Mouse (Mus musculus) midbrain, embryonic 15.5 days (tissue): Measurements from ENCODE around the gene St6gal1. TPM values are rescaled to one million over a fixed set of nuclear protein-coding genes. Genes with fewer than 3 reads are reported as not detected.
"Not testable (repeated sequence)": the region's sequence is repeated elsewhere in the genome, so short reads cannot be mapped to it uniquely, and the experiment has no call there.

Experiments used
- ATAC-seq: fragments of 200-750 bp; cut with Nextera tagmentation; replicated peaks from 2 replicates; pipeline ENCODE4 v1.8.0; 2017; ENCODE audit warnings: moderate TSS enrichment
- H3K27ac ChIP-seq: fragments of 300-500 bp; sonication (generic); 2 replicates; pipeline ENCODE4 v1.5.1; 2015; ENCODE audit warnings: mild to moderate bottlenecking, inconsistent platforms
- H3K27me3 ChIP-seq: fragments of 300-500 bp; sonication (generic); replicated peaks from 2 replicates; pipeline ENCODE4 v1.6.1; 2015; ENCODE audit warnings: inconsistent platforms
- H3K36me3 ChIP-seq: fragments of 300-500 bp; sonication (generic); replicated peaks from 2 replicates; pipeline ENCODE4 v1.6.1; 2015; ENCODE audit warnings: inconsistent platforms
- H3K4me1 ChIP-seq: fragments of 300-500 bp; sonication (generic); 2 replicates; pipeline ENCODE4 v1.6.1; 2015; ENCODE audit warnings: inconsistent platforms
- H3K4me2 ChIP-seq: fragments of 300-500 bp; sonication (generic); 2 replicates; pipeline ENCODE4 v1.6.1; 2015; ENCODE audit warnings: inconsistent platforms, mild to moderate bottlenecking, moderate library complexity
- H3K4me3 ChIP-seq: fragments of 300-500 bp; sonication (generic); 2 replicates; pipeline ENCODE4 v1.5.1; 2015; ENCODE audit warnings: mild to moderate bottlenecking, inconsistent platforms
- H3K9ac ChIP-seq: fragments of 300-500 bp; sonication (generic); 2 replicates; pipeline ENCODE4 v1.6.1; 2015; ENCODE audit warnings: mild to moderate bottlenecking, inconsistent platforms
- H3K9me3 ChIP-seq: fragments of 300-500 bp; sonication (generic); 2 replicates; pipeline ENCODE4 v1.6.1; 2016; ENCODE audit warnings: inconsistent platforms
- WGBS: fragments of 180-500 bp; shearing (Covaris S2); methylation state at CpG from one replicate; pipeline ENCODE4 v1.1.7; 2015; ENCODE audit warnings: mixed read lengths; 5-methylcytosine and 5-hydroxymethylcytosine counted together
- polyA plus RNA-seq: library from polyadenylated mRNA; unstranded; fragments of >200 nt; fragmentation: Nextera tagmentation; extraction: Ambion mirVana; gene quantifications from 2 replicates; pipeline ENCODE4 v1.2.1, GENCODE M21; 2015

Gene St6gal1
- polyA plus RNA-seq: 27.9 and 29.4 TPM in 2 replicates

GRCm38 (mm10) chr16:23224671-23225068, at the start of gene St6gal1:
Gene St6gal1, plus strand, starts transcription at chr16:23224740.
- Histone ChIP-seq H3K27ac (peak within 1 kb of the TSS; percentile 92), H3K27me3 (no peaks in the 10 kb centered on the region), H3K9me3 (no peaks in the 10 kb centered on the region), H3K4me3 (peak within 1 kb of the TSS; percentile 91), H3K4me1 (peaks cover 35% of the 10 kb centered on the region), H3K9ac (peak within 1 kb of the TSS; percentile 80), H3K4me2 (peak within 1 kb of the TSS; percentile 89), H3K36me3 (no peaks in the 10 kb centered on the region)
- WGBS: under 1% methylated on average over 20 of the region's 20 CpGs
- ATAC-seq: peak; percentile 73

GRCm38 (mm10) chr16:23174855-23175254, 49.7 kb upstream of the St6gal1 start:
- Histone ChIP-seq H3K4me3 (no peak overlapping the region), H3K36me3 (no peaks in the 10 kb centered on the region), H3K9me3 (no peaks in the 10 kb centered on the region), H3K27ac (no peak overlapping the region), H3K4me2 (no peak overlapping the region), H3K4me1 (no peaks in the 10 kb centered on the region), H3K9ac (no peak overlapping the region), H3K27me3 (no peaks in the 10 kb centered on the region)
- 93% methylated on average over 5 of the region's 5 CpGs for WGBS
- ATAC-seq: no peak

GRCm38 (mm10) chr16:23175956-23176355, 48.6 kb upstream of the St6gal1 start:
- H3K4me1 ChIP-seq: no peaks in the 10 kb centered on the region
- WGBS: 65% methylated on average over 3 of the region's 3 CpGs
- no peak overlapping the region for H3K9ac ChIP-seq
- H3K4me3 ChIP-seq: no peak overlapping the region
- no peaks in the 10 kb centered on the region for H3K27me3 ChIP-seq
- no peaks in the 10 kb centered on the region for H3K9me3 ChIP-seq
- H3K36me3 ChIP-seq: no peaks in the 10 kb centered on the region
- no peak for ATAC-seq
- no peak overlapping the region for H3K27ac ChIP-seq
- H3K4me2 ChIP-seq: no peak overlapping the region

GRCm38 (mm10) chr16:23177856-23178255, 46.7 kb upstream of the St6gal1 start:
- Histone ChIP-seq H3K4me1 (no peaks in the 10 kb centered on the region), H3K4me3 (no peak overlapping the region)
- 91% methylated on average over 2 of the region's 2 CpGs for WGBS

GRCm38 (mm10) chr16:23178796-23179195, 45.7 kb upstream of the St6gal1 start:
- 95% methylated on average over 5 of the region's 5 CpGs for WGBS
- Histone ChIP-seq H3K4me1 (no peaks in the 10 kb centered on the region), H3K9me3 (no peaks in the 10 kb centered on the region)

More at GRCm38 (mm10) chr16:23177856-23178255, 46.7 kb upstream of the St6gal1 start:
- Histone ChIP-seq H3K4me2 (no peak overlapping the region), H3K9me3 (no peaks in the 10 kb centered on the region), H3K27me3 (no peaks in the 10 kb centered on the region), H3K36me3 (no peaks in the 10 kb centered on the region), H3K27ac (no peak overlapping the region), H3K9ac (no peak overlapping the region)
- ATAC-seq: no peak

GRCm38 (mm10) chr16:23179436-23179835, 45.1 kb upstream of the St6gal1 start:
- not testable (repeated sequence) for H3K36me3 ChIP-seq, H3K4me2 ChIP-seq, H3K9ac ChIP-seq, H3K9me3 ChIP-seq, H3K4me1 ChIP-seq, H3K27me3 ChIP-seq, H3K4me3 ChIP-seq, H3K27ac ChIP-seq, ATAC-seq
- 91% methylated on average over 18 of the region's 18 CpGs for WGBS

More at GRCm38 (mm10) chr16:23178796-23179195, 45.7 kb upstream of the St6gal1 start:
- Histone ChIP-seq H3K36me3 (no peaks in the 10 kb centered on the region), H3K9ac (no peak overlapping the region), H3K27me3 (no peaks in the 10 kb centered on the region), H3K4me3 (no peak overlapping the region), H3K4me2 (no peak overlapping the region), H3K27ac (no peak overlapping the region)
- no peak for ATAC-seq

- 82% methylated on average over 4 of the region's 4 CpGs for WGBS
- Histone ChIP-seq H3K27ac (no peak overlapping the region), H3K27me3 (no peaks in the 10 kb centered on the region), H3K4me2 (no peak overlapping the region), H3K9ac (no peak overlapping the region), H3K9me3 (no peaks in the 10 kb centered on the region), H3K4me3 (no peak overlapping the region), H3K36me3 (no peaks in the 10 kb centered on the region), H3K4me1 (no peaks in the 10 kb centered on the region)
- ATAC-seq: no peak
Observed at GRCm38 (mm10) chr16:23181054-23181453, 43.5 kb upstream of the St6gal1 start.

- no peak for ATAC-seq
- no peak overlapping the region for H3K27ac ChIP-seq
- no peaks in the 10 kb centered on the region for H3K9me3 ChIP-seq
- no peaks in the 10 kb centered on the region for H3K36me3 ChIP-seq
- no peaks in the 10 kb centered on the region for H3K4me1 ChIP-seq
- no peak overlapping the region for H3K4me3 ChIP-seq
- H3K9ac ChIP-seq: no peak overlapping the region
- no peak overlapping the region for H3K4me2 ChIP-seq
- 83% methylated on average over 3 of the region's 3 CpGs for WGBS
- H3K27me3 ChIP-seq: no peaks in the 10 kb centered on the region
Observed at GRCm38 (mm10) chr16:23181487-23181886, 43.1 kb upstream of the St6gal1 start.

- no peaks in the 10 kb centered on the region for H3K27me3 ChIP-seq
- no peaks in the 10 kb centered on the region for H3K36me3 ChIP-seq
- no peak for ATAC-seq
- H3K4me1 ChIP-seq: no peaks in the 10 kb centered on the region
- no peak overlapping the region for H3K4me3 ChIP-seq
- no peaks in the 10 kb centered on the region for H3K9me3 ChIP-seq
- no peak overlapping the region for H3K27ac ChIP-seq
- WGBS: 82% methylated on average over 1 of the region's 1 CpGs
- no peak overlapping the region for H3K9ac ChIP-seq
- H3K4me2 ChIP-seq: no peak overlapping the region
Observed at GRCm38 (mm10) chr16:23181942-23182597, 42.5 kb upstream of the St6gal1 start.

GRCm38 (mm10) chr16:23185824-23186223, 38.7 kb upstream of the St6gal1 start:
- no peaks in the 10 kb centered on the region for H3K36me3 ChIP-seq
- no peak overlapping the region for H3K4me2 ChIP-seq

GRCm38 (mm10) chr16:23186418-23186817, 38.1 kb upstream of the St6gal1 start:
- no peak overlapping the region for H3K4me3 ChIP-seq
- no peaks in the 10 kb centered on the region for H3K27me3 ChIP-seq
- no peak for ATAC-seq
- no peaks in the 10 kb centered on the region for H3K4me1 ChIP-seq
- no peak overlapping the region for H3K4me2 ChIP-seq
- H3K9ac ChIP-seq: no peak overlapping the region
- no peak overlapping the region for H3K27ac ChIP-seq
- H3K36me3 ChIP-seq: no peaks in the 10 kb centered on the region
- WGBS: 78% methylated on average over 4 of the region's 4 CpGs
- H3K9me3 ChIP-seq: no peaks in the 10 kb centered on the region

More at GRCm38 (mm10) chr16:23185824-23186223, 38.7 kb upstream of the St6gal1 start:
- H3K27me3 ChIP-seq: no peaks in the 10 kb centered on the region
- no peaks in the 10 kb centered on the region for H3K4me1 ChIP-seq
- H3K27ac ChIP-seq: no peak overlapping the region
- H3K9ac ChIP-seq: no peak overlapping the region
- no peak for ATAC-seq
- WGBS: 94% methylated on average over 2 of the region's 2 CpGs
- no peaks in the 10 kb centered on the region for H3K9me3 ChIP-seq
- no peak overlapping the region for H3K4me3 ChIP-seq

GRCm38 (mm10) chr16:23187983-23188382, 36.6 kb upstream of the St6gal1 start:
- H3K27me3 ChIP-seq: no peaks in the 10 kb centered on the region
- no peaks in the 10 kb centered on the region for H3K9me3 ChIP-seq
- H3K4me1 ChIP-seq: no peaks in the 10 kb centered on the region
- no peak overlapping the region for H3K27ac ChIP-seq
- no peaks in the 10 kb centered on the region for H3K36me3 ChIP-seq
- 88% methylated on average over 7 of the region's 7 CpGs for WGBS
- ATAC-seq: no peak
- H3K4me2 ChIP-seq: no peak overlapping the region
- H3K9ac ChIP-seq: no peak overlapping the region
- no peak overlapping the region for H3K4me3 ChIP-seq

GRCm38 (mm10) chr16:23189612-23190011, 34.9 kb upstream of the St6gal1 start:
- no peak overlapping the region for H3K9ac ChIP-seq
- no peak overlapping the region for H3K4me2 ChIP-seq
- H3K27ac ChIP-seq: no peak overlapping the region
- H3K4me1 ChIP-seq: no peaks in the 10 kb centered on the region
- 75% methylated on average over 1 of the region's 1 CpGs for WGBS
- no peaks in the 10 kb centered on the region for H3K36me3 ChIP-seq
- no peak for ATAC-seq
- no peaks in the 10 kb centered on the region for H3K9me3 ChIP-seq
- H3K27me3 ChIP-seq: no peaks in the 10 kb centered on the region
- H3K4me3 ChIP-seq: no peak overlapping the region
